Mouse (Mus musculus): ENCODE measurements around the gene Zfp800. TPM values are rescaled to one million over a fixed set of nuclear protein-coding genes. Genes with fewer than 3 reads are reported as not detected.

The Zfp800 gene
- polyA plus RNA-seq, 1 experiment from 2014 or later = 18.2 TPM

DNA sequence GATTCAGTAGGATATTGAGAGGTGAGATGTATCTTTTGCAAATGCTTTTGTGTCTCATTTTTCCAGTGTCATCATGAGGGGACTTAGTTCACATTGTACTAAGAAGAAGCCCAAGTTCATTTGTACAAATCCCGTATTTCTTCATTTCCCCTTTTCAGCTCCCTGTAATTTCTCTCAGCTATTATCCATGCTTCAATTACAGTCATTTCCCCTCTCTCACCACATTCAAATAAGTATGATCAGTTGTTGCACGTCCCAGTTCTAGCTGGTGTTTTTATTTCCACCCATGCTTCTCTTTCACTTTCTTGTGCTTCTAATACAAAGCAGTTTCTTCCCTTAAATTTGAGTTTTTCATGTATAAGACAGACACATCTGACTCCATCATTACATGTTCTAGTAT, 91.1 kb downstream of the Zfp800 start:
- H3K27ac ChIP-seq (ENCODE audit: low read depth, low read length) = no peak overlapping the region
- H3K9ac ChIP-seq (ENCODE audit: low read depth, low read length) = no peak overlapping the region
- no peak for ATAC-seq
- H3K36me3 ChIP-seq (ENCODE audit: control insufficient read depth, insufficient read depth, low read length) = no peaks in the 10 kb centered on the region
- no peaks in the 10 kb centered on the region for H3K27me3 ChIP-seq (replicated peaks; ENCODE audit: control insufficient read depth, insufficient read depth, low read length)
- H3K4me2 ChIP-seq (ENCODE audit: low read length) = no peak overlapping the region
- no peak overlapping the region for H3K4me3 ChIP-seq (ENCODE audit: low read length)
- no peaks in the 10 kb centered on the region for H3K4me1 ChIP-seq (ENCODE audit: control insufficient read depth, insufficient read depth, low read depth, low read length)
- H3K9me3 ChIP-seq (ENCODE audit: control insufficient read depth, low read length) = no peaks in the 10 kb centered on the region
- WGBS = 77% methylated on average over 2 of the region's 2 CpGs

- Histone ChIP-seq H3K9ac (ENCODE audit: low read depth, low read length) (no peak overlapping the region), H3K4me1 (ENCODE audit: control insufficient read depth, insufficient read depth, low read depth, low read length) (no peaks in the 10 kb centered on the region), H3K4me3 (ENCODE audit: low read length) (no peak overlapping the region), H3K4me2 (ENCODE audit: low read length) (no peak overlapping the region), H3K9me3 (ENCODE audit: control insufficient read depth, low read length) (no peaks in the 10 kb centered on the region), H3K27ac (ENCODE audit: low read depth, low read length) (no peak overlapping the region), H3K27me3 (replicated peaks; ENCODE audit: control insufficient read depth, insufficient read depth, low read length) (no peaks in the 10 kb centered on the region), H3K36me3 (ENCODE audit: control insufficient read depth, insufficient read depth, low read length) (no peaks in the 10 kb centered on the region)
- 23% methylated on average over 8 of the region's 8 CpGs for WGBS
- ATAC-seq = no peak
Observed at GRCm38 (mm10) chr6:28296306-28296705, 101.5 kb downstream of the Zfp800 start.

- H3K27ac ChIP-seq (ENCODE audit: low read depth, low read length) = no peak overlapping the region
- H3K27me3 ChIP-seq (replicated peaks; ENCODE audit: control insufficient read depth, insufficient read depth, low read length) = no peaks in the 10 kb centered on the region
- H3K9ac ChIP-seq (ENCODE audit: low read depth, low read length) = no peak overlapping the region
- ATAC-seq = no peak
- no peak overlapping the region for H3K4me2 ChIP-seq (ENCODE audit: low read length)
- WGBS = 51% methylated on average over 7 of the region's 7 CpGs
- no peaks in the 10 kb centered on the region for H3K9me3 ChIP-seq (ENCODE audit: control insufficient read depth, low read length)
- no peaks in the 10 kb centered on the region for H3K36me3 ChIP-seq (ENCODE audit: control insufficient read depth, insufficient read depth, low read length)
- no peak overlapping the region for H3K4me3 ChIP-seq (ENCODE audit: low read length)
- no peaks in the 10 kb centered on the region for H3K4me1 ChIP-seq (ENCODE audit: control insufficient read depth, insufficient read depth, low read depth, low read length)
Observed at GRCm38 (mm10) chr6:28295581-28295980, 102.2 kb downstream of the Zfp800 start.

DNA sequence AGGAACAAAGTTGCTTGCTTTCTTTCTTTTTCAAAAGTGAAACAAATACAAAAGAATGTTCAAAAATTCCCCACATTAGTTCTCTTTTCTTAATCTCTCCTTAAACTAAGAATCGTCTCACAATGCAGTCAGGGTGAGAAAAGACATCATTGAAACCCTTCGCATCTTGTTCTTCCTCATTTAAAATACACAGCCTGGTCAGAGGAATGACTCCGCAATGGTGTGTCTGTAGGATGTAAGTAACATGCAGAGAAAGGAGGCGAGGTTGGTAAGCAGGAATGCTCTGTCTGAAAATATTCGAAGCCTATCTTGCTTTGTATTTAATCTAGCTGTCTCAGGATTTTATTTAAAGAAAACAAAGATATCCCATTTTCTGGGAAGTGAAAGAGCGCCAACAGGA, 105.0 kb downstream of the Zfp800 start:
- WGBS = 92% methylated on average over 6 of the region's 6 CpGs
- Histone ChIP-seq H3K9me3 (ENCODE audit: control insufficient read depth, low read length) (no peaks in the 10 kb centered on the region), H3K36me3 (ENCODE audit: control insufficient read depth, insufficient read depth, low read length) (no peaks in the 10 kb centered on the region), H3K4me3 (ENCODE audit: low read length) (no peak overlapping the region), H3K27ac (ENCODE audit: low read depth, low read length) (no peak overlapping the region), H3K4me2 (ENCODE audit: low read length) (no peak overlapping the region), H3K27me3 (replicated peaks; ENCODE audit: control insufficient read depth, insufficient read depth, low read length) (no peaks in the 10 kb centered on the region), H3K9ac (ENCODE audit: low read depth, low read length) (no peak overlapping the region), H3K4me1 (ENCODE audit: control insufficient read depth, insufficient read depth, low read depth, low read length) (no peaks in the 10 kb centered on the region)
- ATAC-seq = no peak

DNA sequence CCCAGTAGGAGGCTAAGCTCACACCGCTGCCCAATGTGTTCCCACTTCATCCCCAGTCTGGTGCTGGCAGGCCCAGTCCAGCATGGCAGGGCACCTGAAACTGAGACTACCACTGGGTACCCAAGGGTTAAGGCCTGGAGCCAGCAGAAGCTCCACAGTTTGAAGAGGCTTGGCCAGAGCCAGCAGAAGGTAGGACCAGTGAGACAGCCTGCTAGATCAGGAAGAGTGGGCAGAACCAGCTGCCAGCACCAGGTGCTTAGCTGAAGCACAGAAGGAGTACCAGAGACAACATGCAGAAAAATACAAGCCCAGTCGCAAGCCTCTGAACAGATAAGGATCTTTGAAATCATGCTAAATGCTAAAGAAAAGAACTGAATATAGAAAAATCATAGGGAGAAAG, 117.9 kb downstream of the Zfp800 start:
- 78% methylated on average over 2 of the region's 2 CpGs for WGBS
- ATAC-seq = no peak

GRCm38 (mm10) chr6:28262198-28262621, 135.6 kb downstream of the Zfp800 start:
- WGBS = 0% methylated on average over 12 of the region's 29 CpGs
- Histone ChIP-seq H3K27me3 (replicated peaks; ENCODE audit: control insufficient read depth, insufficient read depth, low read length) (no peaks in the 10 kb centered on the region), H3K36me3 (ENCODE audit: control insufficient read depth, insufficient read depth, low read length) (peaks cover 3% of the 10 kb centered on the region; the same call in 1 of the 2 replicates), H3K27ac (ENCODE audit: low read depth, low read length) (peak overlapping the region; percentile 75), H3K4me1 (ENCODE audit: control insufficient read depth, insufficient read depth, low read depth, low read length) (peaks cover 4% of the 10 kb centered on the region), H3K9ac (ENCODE audit: low read depth, low read length) (peak overlapping the region; percentile 69), H3K4me2 (ENCODE audit: low read length) (peak overlapping the region; percentile 94), H3K4me3 (ENCODE audit: low read length) (peak overlapping the region; percentile 57), H3K9me3 (ENCODE audit: control insufficient read depth, low read length) (no peaks in the 10 kb centered on the region)
- peak; percentile 84 for ATAC-seq

More for the DNA sequence above, 117.9 kb downstream of the Zfp800 start:
- Histone ChIP-seq H3K9ac (ENCODE audit: low read depth, low read length) (no peak overlapping the region), H3K4me3 (ENCODE audit: low read length) (no peak overlapping the region), H3K9me3 (ENCODE audit: control insufficient read depth, low read length) (peaks cover 3% of the 10 kb centered on the region; the same call in 1 of the 2 replicates), H3K27ac (ENCODE audit: low read depth, low read length) (no peak overlapping the region), H3K4me1 (ENCODE audit: control insufficient read depth, insufficient read depth, low read depth, low read length) (no peaks in the 10 kb centered on the region), H3K4me2 (ENCODE audit: low read length) (no peak overlapping the region), H3K36me3 (ENCODE audit: control insufficient read depth, insufficient read depth, low read length) (no peaks in the 10 kb centered on the region), H3K27me3 (replicated peaks; ENCODE audit: control insufficient read depth, insufficient read depth, low read length) (no peaks in the 10 kb centered on the region)

DNA sequence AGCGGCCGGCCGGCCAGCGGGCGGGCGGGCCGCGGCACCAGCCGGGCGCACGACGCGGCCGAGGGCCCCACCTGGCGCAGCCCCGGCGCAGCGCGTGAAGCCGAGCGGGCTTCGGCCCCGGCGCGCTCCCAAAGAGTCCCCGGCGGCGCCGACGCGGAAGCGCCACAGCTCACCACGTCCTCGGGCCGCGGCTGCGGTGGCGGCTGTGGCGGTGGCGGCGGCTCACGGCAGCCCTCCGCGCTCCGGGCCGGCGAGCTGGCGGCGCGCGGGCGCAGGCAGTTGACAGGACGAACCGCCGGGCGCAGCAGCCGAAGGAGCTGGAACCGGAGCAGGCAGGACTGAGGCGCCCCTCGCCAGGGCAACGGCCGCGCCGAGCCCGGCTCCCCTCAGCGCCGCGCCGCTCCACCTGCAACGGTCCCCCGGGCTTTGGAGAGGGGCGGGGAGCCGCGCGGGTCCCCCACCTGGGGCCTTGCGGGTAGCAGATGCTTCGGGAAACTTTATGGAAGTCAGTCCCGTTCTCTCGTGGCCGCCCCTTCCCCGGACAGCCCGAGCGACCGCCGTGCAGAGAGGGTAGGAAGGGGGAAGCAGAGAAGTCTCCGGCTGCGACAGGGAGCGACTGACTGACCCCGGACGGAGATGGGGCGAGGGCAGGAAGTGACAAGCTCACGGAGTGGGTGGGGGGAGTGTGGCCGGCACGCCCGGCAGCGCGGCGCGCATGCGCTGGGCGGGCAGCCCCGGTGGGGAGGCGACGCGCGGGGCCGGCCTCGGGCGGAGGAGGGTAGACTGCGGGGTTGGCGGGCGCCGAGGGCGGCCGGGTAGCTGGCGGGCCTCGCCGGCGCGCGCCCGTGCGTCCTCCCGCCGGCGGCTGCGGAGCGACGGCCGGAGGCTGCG, 136.3 kb downstream of the Zfp800 start:
- peak; percentile 97 for ATAC-seq
- WGBS = under 1% methylated on average over 69 of the region's 131 CpGs
- peaks cover 4% of the 10 kb centered on the region for H3K4me1 ChIP-seq (ENCODE audit: control insufficient read depth, insufficient read depth, low read depth, low read length)

DNA sequence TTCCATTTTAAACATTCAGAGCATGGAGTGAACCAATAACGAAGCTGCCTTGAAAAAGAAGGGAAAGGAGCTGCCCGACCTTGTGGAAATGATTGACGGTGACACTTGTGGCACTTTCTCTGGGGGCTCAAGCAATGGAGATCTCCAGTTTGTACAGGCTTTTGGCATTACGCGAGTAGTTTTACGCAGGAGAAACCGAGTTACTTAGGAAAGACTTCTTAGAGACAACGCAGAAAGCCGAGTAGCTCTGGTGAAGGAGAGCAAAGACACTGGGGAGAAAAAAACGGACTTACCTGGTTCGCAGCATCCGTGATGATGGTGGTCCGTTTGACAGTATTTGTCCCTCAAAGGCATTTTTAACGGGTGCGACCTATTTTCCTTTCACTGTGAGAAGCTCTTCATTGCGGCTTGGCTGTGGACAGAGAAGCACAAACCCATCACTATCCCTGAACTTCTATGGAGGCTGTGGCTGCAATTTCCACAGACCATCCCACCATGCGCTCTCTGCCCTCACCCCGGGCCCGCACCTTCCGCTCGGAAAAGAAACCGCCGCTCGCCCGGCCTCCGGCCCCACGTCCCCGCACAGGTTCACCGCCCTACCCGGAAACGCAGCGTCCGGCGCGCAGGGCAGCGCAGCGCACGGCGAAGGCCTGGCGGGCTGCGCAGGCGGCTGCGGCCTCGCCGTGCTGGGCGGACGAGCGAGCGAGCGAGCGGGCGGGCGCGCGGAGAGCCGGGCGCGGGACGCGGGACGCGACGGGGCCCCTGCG, 137.2 kb downstream of the Zfp800 start:
- Histone ChIP-seq H3K4me3 (ENCODE audit: low read length) (peak overlapping the region; percentile 57), H3K27me3 (replicated peaks; ENCODE audit: control insufficient read depth, insufficient read depth, low read length) (no peaks in the 10 kb centered on the region), H3K4me1 (ENCODE audit: control insufficient read depth, insufficient read depth, low read depth, low read length) (peaks cover 4% of the 10 kb centered on the region), H3K4me2 (ENCODE audit: low read length) (peak overlapping the region; percentile 94), H3K9ac (ENCODE audit: low read depth, low read length) (peak overlapping the region; percentile 69), H3K9me3 (ENCODE audit: control insufficient read depth, low read length) (no peaks in the 10 kb centered on the region), H3K36me3 (ENCODE audit: control insufficient read depth, insufficient read depth, low read length) (peaks cover 3% of the 10 kb centered on the region; the same call in 1 of the 2 replicates), H3K27ac (ENCODE audit: low read depth, low read length) (peak overlapping the region; percentile 75)
- under 1% methylated on average over 44 of the region's 64 CpGs for WGBS
- peak; percentile 35 for ATAC-seq

More for the DNA sequence above, 136.3 kb downstream of the Zfp800 start:
- Histone ChIP-seq H3K27ac (ENCODE audit: low read depth, low read length) (peak overlapping the region; percentile 75), H3K4me3 (ENCODE audit: low read length) (peak overlapping the region; percentile 57), H3K9me3 (ENCODE audit: control insufficient read depth, low read length) (no peaks in the 10 kb centered on the region), H3K4me2 (ENCODE audit: low read length) (peak overlapping the region; percentile 94), H3K9ac (ENCODE audit: low read depth, low read length) (peak overlapping the region; percentile 69), H3K36me3 (ENCODE audit: control insufficient read depth, insufficient read depth, low read length) (peaks cover 3% of the 10 kb centered on the region; the same call in 1 of the 2 replicates), H3K27me3 (replicated peaks; ENCODE audit: control insufficient read depth, insufficient read depth, low read length) (no peaks in the 10 kb centered on the region)

DNA sequence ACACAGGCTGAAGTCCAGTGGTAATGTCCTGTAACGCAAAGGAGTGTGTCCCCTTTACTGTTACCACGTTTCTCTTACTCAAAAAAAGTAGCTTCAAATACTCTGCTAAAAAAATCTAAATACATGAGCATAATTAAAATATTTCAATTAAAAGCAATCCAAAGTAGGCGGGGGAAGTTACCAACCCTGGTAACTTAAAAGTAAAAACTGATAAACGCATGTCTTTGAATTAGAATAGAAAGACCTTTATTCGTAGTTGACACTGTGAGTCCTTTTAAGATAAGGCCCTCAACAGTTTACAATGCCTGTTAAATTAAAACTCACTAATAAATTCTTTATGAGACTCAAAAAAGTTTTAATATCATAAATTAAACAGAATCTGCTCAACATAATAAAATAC, 138.1 kb downstream of the Zfp800 start:
- H3K36me3 ChIP-seq (ENCODE audit: control insufficient read depth, insufficient read depth, low read length) = peaks cover 3% of the 10 kb centered on the region; the same call in 1 of the 2 replicates
- H3K4me2 ChIP-seq (ENCODE audit: low read length) = no peak overlapping the region
- 90% methylated on average over 5 of the region's 5 CpGs for WGBS
- no peak overlapping the region for H3K9ac ChIP-seq (ENCODE audit: low read depth, low read length)
- no peak overlapping the region for H3K27ac ChIP-seq (ENCODE audit: low read depth, low read length)
- no peak overlapping the region for H3K4me3 ChIP-seq (ENCODE audit: low read length)
- H3K9me3 ChIP-seq (ENCODE audit: control insufficient read depth, low read length) = no peaks in the 10 kb centered on the region
- no peaks in the 10 kb centered on the region for H3K27me3 ChIP-seq (replicated peaks; ENCODE audit: control insufficient read depth, insufficient read depth, low read length)
- no peak for ATAC-seq
- H3K4me1 ChIP-seq (ENCODE audit: control insufficient read depth, insufficient read depth, low read depth, low read length) = peaks cover 4% of the 10 kb centered on the region

Measured in hindbrain, embryonic 16.5 days (tissue).